Mouse (Mus musculus) T-cell, adult 2 months (primary cell): ENCODE results near the gene Cnot10.

Experiments used
- DNase-seq: peaks from one replicate; pipeline ENCODE4 v3.0.0; 2022; ENCODE audit warnings: low spot score

Cnot10 gene

DNA sequence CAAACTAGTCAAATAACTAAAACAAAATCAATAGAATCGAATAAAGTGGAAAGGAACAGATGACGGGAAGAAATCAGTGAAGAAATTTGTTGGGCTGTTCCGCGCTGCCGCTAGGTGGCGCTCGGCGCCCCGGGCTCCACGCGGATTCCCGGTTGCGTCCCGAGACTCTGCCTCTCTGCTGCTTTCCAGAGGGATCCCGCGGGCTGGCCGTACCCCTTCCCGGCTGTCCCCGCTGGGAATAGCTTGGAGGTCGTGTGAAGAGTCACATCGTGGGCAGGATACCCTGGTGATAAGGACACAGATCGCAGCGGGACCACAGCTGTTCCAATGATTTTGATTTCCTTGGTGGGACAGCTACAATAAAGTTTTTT lies 56.2 kb downstream of the Cnot10 start:
- DNase-seq = no peak

DNA sequence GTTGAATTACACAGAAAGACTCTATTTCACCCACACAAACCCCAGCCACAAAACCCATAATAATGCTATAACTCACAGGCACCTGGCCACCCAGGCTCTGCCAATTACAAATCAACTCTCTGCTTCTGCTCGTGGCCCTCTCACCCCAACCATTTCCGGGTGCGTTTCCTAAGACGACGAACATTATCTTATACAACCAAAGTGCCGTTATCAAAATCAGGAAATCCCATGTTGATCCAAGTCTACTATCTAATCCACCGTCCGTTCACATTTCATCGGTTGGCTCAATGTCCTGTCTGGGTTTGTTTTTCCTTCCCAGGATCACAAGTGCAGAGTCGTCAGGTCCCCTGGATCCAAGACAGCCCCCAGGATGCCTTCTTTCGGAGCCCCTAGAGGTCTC lies 61.3 kb downstream of the Cnot10 start:
- DNase-seq = no peak

DNA sequence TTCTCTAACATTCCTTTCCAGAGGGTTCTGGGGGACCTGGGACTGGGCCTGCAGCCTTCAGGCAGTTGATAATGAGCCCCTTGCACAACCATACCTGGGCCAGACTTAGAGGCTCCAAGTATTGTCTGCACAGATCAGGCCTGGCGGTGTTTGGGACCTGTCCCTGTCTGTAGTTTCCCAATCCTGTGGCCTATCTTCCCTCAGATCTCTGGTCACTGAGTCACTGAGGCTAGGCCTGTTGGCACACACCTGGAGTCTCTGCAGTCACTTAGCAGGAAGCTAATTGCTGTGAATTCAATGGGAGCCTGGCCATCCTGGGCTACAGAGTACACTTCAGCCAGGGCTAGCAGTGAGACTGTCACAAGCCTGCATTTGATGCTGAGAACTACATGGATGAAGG lies 64.0 kb downstream of the Cnot10 start:
- DNase-seq = no peak

DNA sequence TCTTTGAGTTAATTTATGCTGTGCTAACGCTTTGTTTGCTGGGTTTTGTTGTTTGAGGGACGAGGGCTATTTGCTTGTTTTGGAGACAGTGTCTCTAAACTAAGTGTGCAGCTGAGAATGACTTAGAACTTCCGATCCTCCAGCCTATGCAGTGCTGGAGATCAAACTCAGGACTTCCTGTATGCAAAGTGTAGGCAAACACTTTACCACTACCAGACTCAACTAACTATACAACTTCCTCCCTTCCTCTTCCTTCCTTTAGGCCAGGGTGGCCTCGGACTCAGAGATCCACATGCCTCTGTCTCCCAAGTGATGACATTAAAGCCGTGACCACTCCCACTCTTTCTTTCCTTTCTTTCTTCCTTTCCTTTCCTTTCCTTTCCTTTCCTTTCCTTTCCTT lies 66.5 kb downstream of the Cnot10 start:
- no peak for DNase-seq

DNA sequence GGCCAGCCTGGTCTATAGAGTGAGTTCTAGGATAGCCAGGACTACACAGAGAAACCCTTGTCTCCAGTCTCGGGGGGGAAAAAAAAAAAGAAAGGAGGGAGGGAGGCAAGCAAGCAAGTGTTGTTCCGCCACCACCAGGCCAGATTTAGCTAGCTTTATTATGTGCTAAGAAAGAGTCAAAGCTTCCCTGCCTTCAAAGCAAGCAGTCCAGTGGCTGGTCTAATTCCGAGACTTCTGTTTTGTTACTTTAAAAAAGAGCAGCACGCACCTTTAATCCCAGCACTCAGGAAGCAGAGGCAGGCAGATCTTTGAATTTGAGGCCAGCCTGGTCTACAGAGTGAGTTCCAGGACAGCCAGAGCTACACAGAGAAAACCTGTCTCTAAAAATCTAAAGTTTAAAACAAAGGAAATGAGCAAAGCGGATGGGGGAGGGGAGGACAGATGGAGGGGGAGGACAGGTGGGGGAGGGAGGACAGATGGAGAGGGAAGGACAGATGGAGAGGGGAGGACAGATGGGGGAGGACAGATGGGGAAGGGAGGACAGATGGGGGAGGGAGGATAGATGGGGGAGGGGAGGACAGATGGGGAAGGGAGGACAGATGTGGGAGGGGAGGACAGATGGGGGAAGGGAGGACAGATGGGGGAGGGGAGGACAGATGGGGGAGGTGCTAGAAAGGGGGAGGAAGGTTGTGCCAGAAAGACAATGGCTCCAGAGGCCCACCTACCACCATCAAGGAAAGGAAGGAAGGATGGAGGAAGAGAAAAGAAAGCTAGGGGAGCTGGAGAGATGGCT lies 71.1 kb downstream of the Cnot10 start:
- no peak for DNase-seq

DNA sequence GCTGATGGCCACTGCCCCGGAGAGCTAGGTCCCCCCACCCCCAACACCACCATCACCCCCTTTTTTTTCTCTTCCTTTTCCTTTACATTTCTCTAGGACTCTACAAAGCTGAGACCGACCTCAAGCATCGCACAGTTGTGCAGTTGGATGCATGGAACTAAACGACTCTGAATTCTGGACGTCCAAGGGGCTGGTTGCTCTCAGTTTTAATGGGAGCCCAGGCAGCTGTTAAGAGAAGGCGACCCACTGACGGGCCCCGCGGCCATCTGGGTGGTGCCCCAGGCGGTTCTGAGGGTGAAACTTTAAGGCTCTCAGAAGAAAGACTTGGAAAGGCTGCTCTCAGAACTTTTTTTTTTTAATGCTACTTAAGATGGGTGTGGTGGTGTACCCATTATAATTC lies 75.3 kb downstream of the Cnot10 start:
- DNase-seq = no peak

DNA sequence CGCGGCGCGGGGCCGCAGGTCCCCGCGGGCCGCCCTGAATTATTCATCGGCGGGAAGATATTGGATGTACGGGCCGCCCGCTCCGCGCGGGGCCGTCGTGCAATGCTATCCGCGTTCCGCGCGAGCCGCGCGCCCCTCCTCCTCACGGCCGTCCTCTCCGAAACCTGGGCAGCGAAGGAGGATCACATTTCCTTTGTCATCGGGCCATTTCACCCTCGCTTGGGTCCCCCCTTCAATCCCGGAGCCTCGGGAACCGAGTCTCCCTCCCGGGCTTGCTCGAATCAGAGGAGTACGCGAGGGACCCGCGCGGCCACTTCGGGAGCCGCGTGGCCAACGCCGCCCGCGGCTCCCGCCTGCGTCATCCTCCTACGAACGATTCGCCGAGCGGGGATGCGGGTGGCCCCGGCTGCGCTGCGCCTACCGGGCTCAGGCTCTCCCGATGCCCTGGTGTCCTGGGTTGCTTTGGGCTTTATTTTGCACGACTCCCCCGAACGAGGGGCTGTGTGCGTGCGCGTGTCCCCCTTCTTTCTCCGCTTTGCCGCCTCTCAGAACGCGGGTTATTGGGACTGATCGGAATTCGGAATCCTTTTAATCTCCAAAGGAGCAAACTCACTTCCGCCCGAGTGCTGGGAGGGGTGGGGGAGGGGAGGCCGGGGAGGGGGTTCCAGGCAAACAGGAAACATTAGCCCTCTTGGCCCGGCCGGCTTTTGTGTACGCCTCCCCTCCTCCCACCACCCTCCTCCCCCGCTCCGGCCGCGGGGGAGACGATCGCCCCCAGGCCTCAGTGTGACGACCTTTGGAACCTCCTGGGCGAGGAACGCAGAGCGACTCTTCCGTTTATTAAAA lies 76.0 kb downstream of the Cnot10 start, which contains the start of gene Trim71:
Gene Trim71 (minus strand): TSS at position 609 of the 846 bp plus-strand sequence.
- DNase-seq = peak; percentile 5

DNA sequence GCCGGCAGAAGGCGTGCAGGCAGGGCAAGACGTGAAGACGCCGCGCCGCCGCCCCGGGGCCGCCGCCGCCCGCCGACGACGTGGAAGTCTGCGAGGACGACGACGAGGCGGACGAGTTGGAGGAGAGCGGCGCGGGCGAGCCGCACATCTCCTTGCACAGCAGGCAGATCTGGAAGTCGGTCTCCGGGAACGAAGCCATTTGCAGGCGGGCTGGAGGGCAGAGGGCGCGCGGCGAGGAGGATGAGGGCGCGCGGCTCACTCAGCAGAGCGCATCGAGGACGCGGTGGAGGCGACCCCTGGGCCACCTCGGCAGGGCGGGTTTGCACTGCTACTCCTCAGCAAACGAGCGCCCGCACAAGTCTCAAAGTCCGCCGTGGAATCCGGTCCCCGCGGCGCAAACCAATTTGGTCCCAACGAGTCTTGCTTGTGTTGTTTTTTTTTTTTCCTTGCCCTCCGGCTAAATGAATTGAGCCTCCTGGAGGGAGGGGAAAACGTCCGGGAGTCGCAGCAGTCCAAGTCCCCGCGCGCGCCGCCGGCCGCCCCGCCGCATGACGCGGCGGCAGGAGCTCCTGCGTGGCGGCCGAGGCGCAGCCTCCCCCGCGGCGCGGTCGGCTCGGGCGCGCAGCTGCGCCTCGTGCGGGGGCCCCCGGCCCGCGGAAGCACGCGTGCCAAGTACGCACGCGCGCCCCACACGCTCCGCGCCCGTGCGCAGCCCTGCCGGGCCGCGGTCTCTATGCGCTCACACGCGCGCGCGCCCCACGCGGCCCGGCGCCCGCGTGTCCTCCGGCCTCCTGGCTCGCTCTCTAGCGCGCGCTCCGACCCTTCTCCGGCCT lies 76.8 kb downstream of the Cnot10 start:
- no peak for DNase-seq

DNA sequence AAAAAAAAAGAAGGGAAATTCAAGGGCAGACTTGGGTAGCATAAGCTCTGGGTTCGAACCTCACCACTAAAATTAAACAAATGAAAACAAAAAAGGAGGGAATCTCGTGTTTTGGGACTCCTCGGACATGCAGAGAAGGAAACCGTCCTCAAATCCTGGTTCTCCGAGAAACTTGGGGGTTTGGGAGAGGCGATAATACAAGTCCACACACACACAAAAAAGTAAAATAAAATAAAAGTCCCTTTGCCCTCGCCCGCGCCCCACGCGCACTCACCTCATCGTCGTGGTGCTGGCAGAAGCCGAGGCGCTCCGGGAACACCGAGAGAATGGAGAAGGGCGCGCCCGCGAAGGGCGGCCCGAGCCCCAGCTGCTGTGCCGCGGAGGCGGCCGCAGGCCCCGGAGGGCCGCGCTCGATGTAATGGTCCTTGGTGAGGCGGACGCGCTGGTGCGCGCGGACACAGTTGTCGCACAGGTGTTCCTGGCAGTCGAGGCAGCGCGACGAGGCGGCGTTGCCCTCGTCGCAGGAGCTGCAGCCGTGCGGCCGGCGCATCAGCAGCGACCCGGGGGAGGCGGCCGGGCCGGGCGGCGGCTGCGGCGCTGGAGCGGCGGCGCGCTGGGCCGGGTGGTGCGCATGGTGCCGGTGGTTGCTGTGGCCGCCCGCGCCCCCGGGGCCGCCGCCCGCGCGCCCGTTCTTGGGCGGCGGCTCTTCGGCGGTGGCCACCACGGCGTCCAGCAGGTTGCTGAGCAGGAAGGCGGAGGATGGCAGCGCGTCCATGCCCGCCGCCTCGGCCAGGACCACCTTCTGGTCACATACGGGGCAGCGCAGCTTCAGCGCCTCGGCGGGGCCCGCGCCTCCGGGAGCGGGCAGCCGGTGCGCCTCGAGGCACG lies 77.7 kb downstream of the Cnot10 start:
- no peak for DNase-seq

DNA sequence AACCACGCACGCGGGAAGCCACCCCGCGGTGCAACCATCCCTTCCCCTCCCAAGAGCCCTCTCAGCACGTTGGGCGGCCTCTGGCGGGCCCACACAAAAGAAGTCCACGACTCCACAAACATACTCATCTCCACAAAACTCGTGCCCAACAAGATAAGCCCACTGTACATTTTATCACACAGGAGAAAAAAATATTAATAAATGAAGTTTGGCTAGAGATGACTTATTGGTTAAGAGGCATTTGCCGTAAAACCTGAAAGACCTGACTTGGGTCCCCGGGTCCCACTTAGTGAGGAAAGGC lies 78.4 kb downstream of the Cnot10 start:
- DNase-seq = no peak

DNA sequence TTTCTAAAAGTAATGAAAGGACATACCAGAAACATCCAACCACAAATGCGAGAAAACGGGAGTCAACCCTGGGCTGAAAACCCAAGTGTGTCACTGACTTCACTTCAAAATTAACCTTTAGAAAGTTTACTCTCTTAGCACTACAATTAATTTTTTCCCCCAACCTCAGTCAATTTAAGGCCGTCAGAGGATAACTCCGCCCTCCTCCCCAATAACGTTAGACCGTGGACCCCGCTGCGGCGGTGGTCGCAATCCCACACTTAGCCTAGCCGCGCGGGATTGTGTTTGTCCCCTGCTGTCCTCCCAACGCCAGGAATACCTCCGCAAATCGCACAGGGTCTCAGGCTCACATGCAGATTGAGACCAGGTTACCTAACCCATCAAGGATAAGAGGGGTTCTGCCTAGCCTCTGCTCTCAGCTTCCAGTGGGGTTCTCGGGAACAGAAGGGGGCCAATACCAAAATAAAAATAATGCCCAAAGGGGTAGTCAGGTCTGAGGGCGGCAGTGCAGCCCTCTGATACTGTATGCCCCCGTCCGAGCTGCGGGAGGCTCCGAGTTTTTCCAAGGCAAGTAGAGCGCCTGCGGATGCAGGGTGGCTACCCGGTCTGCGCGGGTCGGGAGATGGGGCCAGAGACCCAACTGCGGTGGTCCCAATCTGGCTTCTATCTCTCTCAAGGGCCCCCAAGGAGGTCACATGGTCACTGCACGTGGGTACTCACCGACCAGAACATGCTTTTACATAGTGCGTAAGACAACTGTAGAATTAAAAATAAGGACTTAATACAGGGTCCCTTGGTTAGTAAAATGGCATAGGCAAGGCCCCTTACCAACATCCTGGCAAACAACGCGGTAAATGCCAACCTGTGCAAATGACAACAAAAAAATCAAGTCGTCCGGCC lies 79.0 kb downstream of the Cnot10 start:
- no peak for DNase-seq

DNA sequence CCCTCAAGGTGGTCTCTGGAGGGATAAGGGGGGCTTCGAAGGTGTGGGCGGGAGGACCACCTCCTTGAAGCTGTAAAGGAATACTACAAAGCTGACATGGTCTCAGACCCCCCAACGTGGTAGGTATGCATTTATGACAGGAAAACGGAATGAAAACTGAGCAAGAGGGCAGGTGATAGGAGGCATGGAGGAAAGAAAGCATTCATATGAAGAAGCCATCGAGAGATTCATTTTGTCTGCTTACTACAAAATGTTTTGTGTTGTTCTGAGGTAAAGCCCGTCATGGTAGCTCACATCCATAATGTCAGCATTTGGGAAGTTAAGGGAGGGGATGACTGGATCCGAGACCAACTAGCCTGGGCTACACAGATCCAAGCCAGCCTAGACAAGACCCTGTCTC lies 79.8 kb downstream of the Cnot10 start:
- no peak for DNase-seq

DNA sequence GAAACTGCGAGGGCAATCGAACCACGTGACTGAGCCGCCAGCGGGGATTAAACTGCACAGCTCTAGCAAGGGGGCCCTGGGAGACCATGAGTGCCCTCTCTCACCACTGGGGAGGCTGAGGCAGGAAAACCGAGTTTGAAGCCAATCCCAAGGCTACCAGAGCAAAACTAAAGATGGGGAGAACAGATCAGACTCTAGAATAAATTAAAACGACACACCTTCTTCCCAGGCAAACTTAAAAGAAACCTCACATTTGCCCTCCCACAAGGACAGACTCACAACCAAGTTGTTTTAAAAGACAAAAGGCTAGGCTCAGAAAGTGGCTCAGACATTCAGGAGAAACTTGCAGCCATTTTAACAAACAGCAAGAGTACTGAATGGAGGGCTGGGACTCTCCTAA lies 82.9 kb downstream of the Cnot10 start:
- DNase-seq = no peak

DNA sequence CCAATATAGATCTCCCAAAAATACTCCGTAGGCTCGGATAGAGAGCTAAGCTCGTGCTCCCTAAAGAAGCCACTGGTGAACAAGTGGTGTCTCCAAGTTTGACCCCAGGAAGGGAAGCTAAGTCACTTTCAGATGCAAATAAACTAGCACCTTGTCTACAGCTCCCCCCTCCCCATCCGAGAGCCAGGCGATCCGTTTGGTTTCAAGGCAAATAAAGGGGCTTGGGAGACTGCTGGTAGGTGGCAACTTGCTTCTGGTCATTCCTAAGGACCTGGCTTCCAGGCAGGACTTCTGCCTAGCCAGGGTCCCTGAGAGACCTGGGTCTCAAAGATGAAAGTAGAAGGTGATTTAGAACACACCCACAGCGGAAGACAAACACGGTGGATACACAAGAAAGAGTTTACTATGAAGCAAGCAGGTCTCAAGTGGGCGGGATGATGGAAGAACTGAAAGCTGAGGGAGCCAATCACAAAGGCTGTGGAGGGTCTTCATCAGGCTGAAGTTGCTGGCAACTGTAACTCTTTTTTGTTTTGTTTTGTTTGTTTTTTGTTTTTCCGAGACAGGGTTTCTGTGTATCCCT lies 83.6 kb downstream of the Cnot10 start:
- no peak for DNase-seq

DNA sequence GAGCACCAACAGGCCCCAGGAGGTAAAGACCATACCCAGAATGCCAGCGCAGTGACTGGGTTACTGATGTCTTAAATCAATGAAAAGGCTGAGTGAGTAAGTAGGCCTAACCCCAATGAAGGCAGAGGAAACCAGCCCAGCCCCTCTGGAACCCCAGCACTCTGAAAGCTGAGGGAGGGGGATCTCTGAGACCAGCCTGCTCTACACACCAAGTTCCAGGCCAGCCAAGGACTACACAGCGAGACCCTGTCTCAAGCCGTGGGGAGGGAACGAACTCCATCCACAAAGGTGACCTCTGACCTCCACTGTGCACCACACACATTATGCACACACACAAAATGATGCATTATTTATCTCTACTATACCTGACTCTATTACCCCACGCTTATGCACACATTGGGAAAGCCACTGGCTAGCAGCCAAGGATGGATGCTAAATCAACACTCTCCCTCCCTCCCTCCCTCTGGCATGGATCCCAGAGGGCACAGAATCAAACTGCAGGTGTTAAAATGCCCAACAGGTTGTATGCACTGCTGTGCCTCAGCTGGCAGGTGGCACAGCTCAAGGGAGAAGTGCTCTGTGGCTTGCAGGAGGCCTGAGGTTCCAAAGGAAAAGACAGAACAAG lies 85.5 kb downstream of the Cnot10 start:
- no peak for DNase-seq

DNA sequence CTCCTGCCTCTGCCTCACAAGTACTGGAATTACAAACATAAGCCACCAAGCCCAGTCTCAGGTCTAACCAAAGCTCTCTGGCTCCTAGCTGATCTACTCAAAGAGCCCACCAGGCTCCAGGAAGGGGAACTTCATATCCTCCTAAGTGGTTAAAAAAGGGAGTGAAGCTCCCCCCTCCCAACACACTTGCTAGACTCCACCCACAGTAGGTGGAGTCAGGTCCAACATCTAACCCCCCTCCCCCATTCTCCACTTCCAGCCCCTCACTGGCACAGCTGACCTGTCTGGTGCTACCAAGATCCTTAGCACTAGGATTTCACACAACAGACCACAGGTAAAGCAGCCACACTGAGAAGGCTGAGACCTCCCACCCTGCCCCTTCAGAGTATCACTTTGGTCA lies 86.2 kb downstream of the Cnot10 start:
- no peak for DNase-seq

DNA sequence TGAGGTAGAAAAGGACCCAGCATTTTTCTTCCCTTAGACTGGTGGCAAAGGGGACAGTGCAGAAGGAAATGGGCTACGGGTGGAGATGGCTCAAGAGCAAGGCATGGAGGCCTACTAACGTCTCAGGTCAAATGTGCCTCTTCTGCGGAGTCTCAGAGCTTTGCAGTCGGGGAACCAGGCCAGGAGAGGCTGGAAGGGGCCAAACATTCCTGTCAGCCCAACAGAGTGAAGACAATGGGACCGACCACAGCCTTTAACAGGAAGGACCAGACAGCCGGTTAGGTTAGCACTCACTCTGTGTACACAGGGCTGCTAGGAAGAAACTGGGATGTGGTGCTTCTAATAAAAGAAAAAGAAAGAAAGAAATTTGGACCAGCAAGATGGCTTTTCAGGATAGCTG lies 90.0 kb downstream of the Cnot10 start:
- DNase-seq = no peak

DNA sequence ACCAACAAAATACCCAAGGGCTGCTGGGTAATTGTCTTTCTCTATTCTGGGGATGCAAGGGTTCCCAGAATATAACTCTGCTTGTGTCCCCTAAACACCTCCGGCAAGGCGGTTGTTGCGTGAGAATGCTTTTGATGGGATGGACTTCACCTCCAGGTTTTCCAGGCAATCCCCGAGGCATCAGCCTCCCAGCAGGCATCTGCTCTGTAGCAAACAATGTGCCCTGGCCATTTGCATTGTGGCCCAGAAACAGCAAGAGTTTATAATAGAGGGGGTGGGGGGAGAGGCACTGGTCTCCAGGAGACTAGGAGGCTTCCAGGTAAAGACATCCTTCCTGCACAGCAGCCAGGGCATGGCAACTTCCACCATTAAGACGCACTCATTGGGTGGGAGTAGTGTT lies 90.9 kb downstream of the Cnot10 start:
- DNase-seq = no peak

DNA sequence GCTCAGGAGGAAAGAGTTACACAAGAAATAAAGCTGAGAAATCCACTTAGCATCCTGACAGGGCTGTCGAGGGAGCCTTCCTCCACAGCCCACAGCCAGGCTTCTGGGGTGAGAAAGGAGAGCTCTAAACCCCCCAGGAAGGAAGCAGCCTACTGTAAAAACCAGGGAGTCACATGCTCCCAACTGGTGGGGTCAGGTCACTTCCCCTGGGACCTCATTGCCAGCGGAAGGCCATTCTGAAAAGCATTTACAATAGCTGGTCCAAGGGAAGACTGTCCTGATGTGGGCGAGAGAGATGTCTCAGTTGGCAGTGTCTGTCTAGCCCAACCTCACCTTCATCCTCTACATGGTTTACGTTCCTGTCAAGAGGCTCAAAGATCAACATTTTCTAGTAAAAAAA lies 91.5 kb downstream of the Cnot10 start:
- no peak for DNase-seq

DNA sequence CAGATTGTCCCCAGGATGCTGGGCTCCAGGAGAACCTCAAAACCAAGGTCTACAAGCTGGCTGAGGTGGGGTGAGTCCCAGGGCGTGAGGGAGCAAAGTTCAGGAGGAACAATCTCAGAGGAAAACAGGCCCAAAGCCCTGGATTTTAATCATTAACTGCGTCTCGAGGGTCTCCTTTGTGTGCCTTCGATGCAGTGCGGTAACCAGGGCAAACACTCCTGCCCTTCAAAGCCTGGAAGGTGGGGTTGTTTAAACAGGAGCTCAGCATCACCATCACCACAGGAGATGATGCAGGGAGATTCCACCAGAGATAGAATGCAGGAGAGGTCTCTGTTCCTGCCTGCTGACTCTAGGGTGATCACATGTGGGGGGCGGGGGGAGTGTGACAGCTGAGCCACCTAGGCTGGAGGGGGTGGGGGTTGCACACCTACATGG lies 92.3 kb downstream of the Cnot10 start:
- no peak for DNase-seq
